Mouse (Mus musculus) leukemia stem cell, adult 10-12 weeks (primary cell): ENCODE measurements around the gene Txndc17. TPM values are rescaled to one million over a fixed set of nuclear protein-coding genes. Genes with fewer than 3 reads are reported as not detected.

Experiments used
- polyA plus RNA-seq: library from polyadenylated mRNA; stranded (reverse); fragments of >175 nt; gene quantifications from 2 replicates; pipeline ENCODE4 v1.2.3, GENCODE M21; 2012; ENCODE audit warnings: low replicate concordance

Gene Txndc17
- polyA plus RNA-seq, result 20.2 and 31.3 TPM in 2 replicates

DNA sequence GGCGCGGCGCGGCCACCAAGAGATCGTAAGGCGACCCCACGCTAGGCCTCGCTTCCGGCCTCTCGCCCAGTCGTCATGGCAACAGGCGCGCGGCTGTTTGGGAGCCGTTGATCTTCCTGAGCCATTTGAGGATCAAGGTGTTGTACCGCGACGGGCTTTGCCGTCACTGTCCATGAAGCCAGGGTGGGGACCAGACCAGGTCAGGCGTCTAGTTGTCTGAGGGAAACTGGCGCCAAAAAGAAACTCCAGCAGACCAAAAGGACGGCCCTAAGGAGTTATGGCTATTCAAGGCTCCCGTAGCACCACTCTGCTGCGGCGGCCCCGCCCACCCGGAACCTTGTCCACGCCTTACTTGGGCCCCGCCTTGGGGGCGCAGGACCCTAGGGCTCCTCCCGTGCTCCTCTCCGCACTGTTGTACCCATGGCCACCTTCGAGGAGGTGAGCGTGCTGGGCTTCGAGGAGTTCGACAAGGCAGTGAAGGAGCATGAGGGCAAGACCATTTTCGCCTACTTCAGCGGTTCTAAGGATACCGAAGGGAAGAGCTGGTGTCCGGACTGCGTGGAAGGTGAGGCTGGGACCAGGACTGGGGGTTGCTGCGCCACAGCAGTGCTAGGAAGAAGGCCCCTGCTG is at the start of gene Txndc17, which contains the start of gene 4933427D14Rik:
TSS of gene Txndc17 (plus strand) at position 344 of the 630 bp plus-strand sequence.
TSS of gene 4933427D14Rik (minus strand) at position 256 of the 630 bp plus-strand sequence.

DNA sequence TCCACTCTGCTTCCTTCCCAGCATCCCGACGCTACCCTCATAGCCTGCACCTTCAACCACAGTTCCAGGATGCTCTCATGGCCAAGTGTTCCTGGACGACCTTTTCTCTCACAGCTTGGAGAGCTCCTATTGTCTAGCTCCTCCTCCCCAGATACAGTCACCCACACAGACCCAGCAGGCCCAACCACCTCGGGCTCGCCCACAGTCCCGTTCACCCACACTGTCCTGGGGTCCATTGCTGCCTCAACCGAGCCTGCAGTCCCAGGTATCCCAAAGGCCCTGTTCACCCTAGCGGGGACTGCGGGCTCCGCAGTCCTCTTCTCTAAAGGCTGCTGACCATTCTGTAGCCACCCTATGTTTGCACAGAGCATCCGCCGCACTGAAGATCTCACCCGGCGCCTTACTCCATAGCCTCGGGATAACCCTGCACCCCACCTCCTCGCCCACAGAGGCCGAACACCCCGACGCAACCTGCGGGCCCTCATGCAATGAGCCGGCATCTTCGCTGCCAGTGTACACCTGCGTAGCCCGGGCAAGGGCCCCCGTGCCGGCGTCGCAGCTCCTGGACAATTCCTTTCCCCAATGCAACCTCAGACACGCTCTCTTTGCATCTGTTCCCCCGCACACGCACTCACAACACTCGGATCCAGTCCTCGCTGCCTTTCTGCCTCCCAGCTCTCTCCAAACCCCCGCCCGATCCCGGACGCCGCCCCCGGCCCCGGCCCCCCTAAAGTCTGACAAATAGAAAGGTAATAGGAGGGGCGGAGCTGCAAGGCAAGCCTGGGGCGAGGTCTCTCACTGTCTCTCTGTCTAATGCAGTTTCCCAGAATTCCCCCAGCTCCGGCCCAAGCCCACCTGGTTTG is 775 bp upstream of the Txndc17 start, which contains the start of gene Gm43951:
TSS of gene Gm43951 (minus strand) at position 500 of the 863 bp plus-strand sequence.

DNA sequence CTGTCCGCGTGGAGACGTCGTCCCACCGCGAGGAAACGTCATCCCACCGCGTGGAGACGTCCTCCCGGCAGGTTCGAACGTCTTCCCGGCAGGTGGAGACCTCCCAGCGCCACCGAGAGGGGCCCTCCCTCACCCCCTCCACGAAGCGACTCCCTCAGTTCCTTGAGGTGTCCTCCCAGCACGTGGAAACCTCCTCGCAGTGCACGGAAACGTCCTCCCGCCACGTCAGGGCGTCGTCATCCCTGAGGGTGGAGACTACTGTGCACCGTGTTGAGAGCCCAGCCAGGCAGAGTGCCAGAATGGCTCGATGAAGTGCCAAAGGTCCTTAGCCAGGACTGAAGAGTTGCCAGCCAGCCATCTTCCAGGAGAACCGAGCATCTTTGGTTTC is 8.1 kb downstream of the Txndc17 start, which contains the start of gene Med31:
TSS of gene Med31 (minus strand) at position 183 of the 388 bp plus-strand sequence.

Other genes with a start within 250 kb of the Txndc17 start
- gene Aipl1, start 170.0 kb upstream of the Txndc17 start, polyA plus RNA-seq, result not detected in 2 replicates
- 0.46 and 1.1 TPM in 2 replicates for gene Pimreg, start 165.5 kb upstream of the Txndc17 start, polyA plus RNA-seq
- gene Pitpnm3, start 71.8 kb upstream of the Txndc17 start, polyA plus RNA-seq, result 0.18 and 0.23 TPM in 2 replicates
- 0.15 TPM in 1 of 2 replicates, not detected in the other for gene Gm43951, start 707 bp upstream of the Txndc17 start, polyA plus RNA-seq
- 1.2 and 2.0 TPM in 2 replicates for gene 4933427D14Rik, start 88 bp upstream of the Txndc17 start, polyA plus RNA-seq
- 1.2 TPM in 1 of 2 replicates, not detected in the other for gene Med31, start 8.0 kb downstream of the Txndc17 start, polyA plus RNA-seq
- gene Slc13a5, start 59.7 kb downstream of the Txndc17 start, polyA plus RNA-seq, result not detected in 2 replicates
- gene Xaf1, start 94.1 kb downstream of the Txndc17 start, polyA plus RNA-seq, result 0.74 and 2.4 TPM in 2 replicates
- not detected in 2 replicates for gene Fbxo39, start 106.9 kb downstream of the Txndc17 start, polyA plus RNA-seq
- not detected in 2 replicates for gene Tekt1, start 154.9 kb downstream of the Txndc17 start, polyA plus RNA-seq
- 0.10 TPM in 1 of 2 replicates, not detected in the other for gene Smtnl2, start 204.2 kb downstream of the Txndc17 start, polyA plus RNA-seq
- gene Ggt6, start 228.0 kb downstream of the Txndc17 start, polyA plus RNA-seq, result not detected in 2 replicates
- gene Mybbp1a, start 233.8 kb downstream of the Txndc17 start, polyA plus RNA-seq, result 79.4 and 159 TPM in 2 replicates